Mouse (Mus musculus): ENCODE measurements around the gene Chd4. TPM values are rescaled to one million over a fixed set of nuclear protein-coding genes. Genes with fewer than 3 reads are reported as not detected.
"Not testable (repeated sequence)": the region's sequence is repeated elsewhere in the genome, so short reads cannot be mapped to it uniquely, and the experiment has no call there.

Chd4 gene
- polyA plus RNA-seq, 1 experiment = 317 TPM

GRCm38 (mm10) chr6:125156903-125157614 is 61.3 kb downstream of the Chd4 start:
- H3K4me3 ChIP-seq (ENCODE audit: low read depth, low read length) = no peak overlapping the region
- H3K36me3 ChIP-seq (ENCODE audit: control insufficient read depth, insufficient read depth, low read length, poor library complexity, severe bottlenecking) = no peaks in the 10 kb centered on the region; the same call in 1 of the 2 replicates
- H3K9me3 ChIP-seq (replicated peaks; ENCODE audit: control insufficient read depth, insufficient read depth, low read length, poor library complexity, severe bottlenecking) = no peaks in the 10 kb centered on the region
- no peak overlapping the region for H3K27ac ChIP-seq (ENCODE audit: insufficient read depth, low read length)
- no peaks in the 10 kb centered on the region for H3K27me3 ChIP-seq (ENCODE audit: control insufficient read depth, insufficient read depth, low read length, poor library complexity, severe bottlenecking)
- no peak overlapping the region for H3K9ac ChIP-seq (ENCODE audit: low read depth, poor library complexity, severe bottlenecking)
- peaks cover 4% of the 10 kb centered on the region for H3K4me1 ChIP-seq (ENCODE audit: control insufficient read depth, insufficient read depth, low read length)
- TF ChIP-seq EP300 (IDR thresholded peaks at IDR 0.05; ENCODE audit: insufficient read depth, low read depth, low read length) (no peak), CTCF (IDR thresholded peaks at IDR 0.05; ENCODE audit: low read depth, low read length) (no peak)

DNA sequence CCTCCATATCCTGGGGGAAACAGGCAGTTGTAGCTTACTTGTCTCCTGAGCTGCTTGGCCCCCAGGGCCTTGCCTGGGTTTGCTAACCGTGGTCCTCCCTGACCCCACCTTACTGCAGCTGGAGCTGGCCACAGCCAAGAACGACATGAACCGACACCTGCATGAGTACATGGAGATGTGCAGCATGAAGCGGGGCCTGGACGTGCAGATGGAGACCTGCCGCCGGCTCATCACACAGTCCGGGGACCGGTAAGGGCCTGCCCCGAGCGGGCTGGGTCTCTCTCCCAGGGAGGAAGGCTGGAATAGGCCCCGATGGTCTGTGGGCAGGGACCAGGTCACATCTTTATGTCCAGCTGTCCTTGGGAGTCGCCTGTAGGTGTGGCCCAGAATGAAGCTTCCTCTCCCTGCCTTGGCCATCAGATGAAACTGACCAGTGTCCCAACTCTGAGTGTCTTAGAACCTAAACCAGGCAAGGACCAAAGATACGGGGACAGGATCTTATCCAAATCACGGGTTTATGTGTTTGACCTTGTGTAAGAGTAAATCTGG is 63.2 kb downstream of the Chd4 start:
- Histone ChIP-seq H3K27me3 (ENCODE audit: control insufficient read depth, insufficient read depth, low read length, poor library complexity, severe bottlenecking) (no peaks in the 10 kb centered on the region), H3K4me1 (ENCODE audit: control insufficient read depth, insufficient read depth, low read length) (peaks cover 4% of the 10 kb centered on the region), H3K9me3 (replicated peaks; ENCODE audit: control insufficient read depth, insufficient read depth, low read length, poor library complexity, severe bottlenecking) (no peaks in the 10 kb centered on the region), H3K27ac (ENCODE audit: insufficient read depth, low read length) (peak overlapping the region; percentile 89), H3K9ac (ENCODE audit: low read depth, poor library complexity, severe bottlenecking) (no peak overlapping the region), H3K4me3 (ENCODE audit: low read depth, low read length) (no peak overlapping the region), H3K36me3 (ENCODE audit: control insufficient read depth, insufficient read depth, low read length, poor library complexity, severe bottlenecking) (peaks cover 14% of the 10 kb centered on the region)
- TF ChIP-seq EP300 (IDR thresholded peaks at IDR 0.05; ENCODE audit: insufficient read depth, low read depth, low read length) (0 out of 2 replicates have a peak, but pooled peaks have one; percentile 32), POLR2A (IDR thresholded peaks at IDR 0.05; ENCODE audit: insufficient read depth, low read length) (no peak)

- H3K4me1 ChIP-seq (ENCODE audit: control insufficient read depth, insufficient read depth, low read length) = peaks cover 4% of the 10 kb centered on the region
- peaks cover 24% of the 10 kb centered on the region for H3K36me3 ChIP-seq (ENCODE audit: control insufficient read depth, insufficient read depth, low read length, poor library complexity, severe bottlenecking)
- no peaks in the 10 kb centered on the region for H3K27me3 ChIP-seq (ENCODE audit: control insufficient read depth, insufficient read depth, low read length, poor library complexity, severe bottlenecking)
- H3K9ac ChIP-seq (ENCODE audit: low read depth, poor library complexity, severe bottlenecking) = peak overlapping the region; percentile 5
- TF ChIP-seq CTCF (IDR thresholded peaks at IDR 0.05; ENCODE audit: low read depth, low read length) (no peak), EP300 (IDR thresholded peaks at IDR 0.05; ENCODE audit: insufficient read depth, low read depth, low read length) (no peak), POLR2A (IDR thresholded peaks at IDR 0.05; ENCODE audit: insufficient read depth, low read length) (no peak)
- H3K27ac ChIP-seq (ENCODE audit: insufficient read depth, low read length) = peak overlapping the region; percentile 89
- H3K9me3 ChIP-seq (replicated peaks; ENCODE audit: control insufficient read depth, insufficient read depth, low read length, poor library complexity, severe bottlenecking) = no peaks in the 10 kb centered on the region
- H3K4me3 ChIP-seq (ENCODE audit: low read depth, low read length) = no peak overlapping the region
These were observed 64.2 kb downstream of the Chd4 start for GRCm38 (mm10) chr6:125159773-125160557.

DNA sequence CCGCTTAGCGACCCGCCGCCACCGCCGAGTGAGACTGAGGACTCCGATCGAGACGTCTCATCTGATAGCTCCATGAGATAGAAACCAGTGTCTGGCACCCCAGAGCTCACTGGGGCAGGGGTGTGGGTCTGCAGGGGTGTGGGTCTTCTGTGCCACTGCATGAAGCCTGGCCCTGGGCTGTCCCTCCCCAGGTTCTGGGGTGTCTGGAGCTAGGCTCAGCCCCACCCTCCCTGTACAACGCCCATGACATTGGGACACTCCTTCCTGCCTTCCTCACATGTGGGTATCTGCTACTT is 64.7 kb downstream of the Chd4 start:
- H3K4me1 ChIP-seq (ENCODE audit: control insufficient read depth, insufficient read depth, low read length) = peaks cover 4% of the 10 kb centered on the region
- H3K4me3 ChIP-seq (ENCODE audit: low read depth, low read length) = no peak overlapping the region
- H3K9me3 ChIP-seq (replicated peaks; ENCODE audit: control insufficient read depth, insufficient read depth, low read length, poor library complexity, severe bottlenecking) = no peaks in the 10 kb centered on the region
- peaks cover 25% of the 10 kb centered on the region for H3K36me3 ChIP-seq (ENCODE audit: control insufficient read depth, insufficient read depth, low read length, poor library complexity, severe bottlenecking)
- H3K27me3 ChIP-seq (ENCODE audit: control insufficient read depth, insufficient read depth, low read length, poor library complexity, severe bottlenecking) = no peaks in the 10 kb centered on the region
- peak overlapping the region; percentile 89 for H3K27ac ChIP-seq (ENCODE audit: insufficient read depth, low read length)
- peak overlapping the region; percentile 5 for H3K9ac ChIP-seq (ENCODE audit: low read depth, poor library complexity, severe bottlenecking)
- no peak for TF ChIP-seq EP300 (IDR thresholded peaks at IDR 0.05; ENCODE audit: insufficient read depth, low read depth, low read length)
- no peak for TF ChIP-seq CTCF (IDR thresholded peaks at IDR 0.05; ENCODE audit: low read depth, low read length)
- TF ChIP-seq POLR2A (IDR thresholded peaks at IDR 0.05; ENCODE audit: insufficient read depth, low read length) = no peak

DNA sequence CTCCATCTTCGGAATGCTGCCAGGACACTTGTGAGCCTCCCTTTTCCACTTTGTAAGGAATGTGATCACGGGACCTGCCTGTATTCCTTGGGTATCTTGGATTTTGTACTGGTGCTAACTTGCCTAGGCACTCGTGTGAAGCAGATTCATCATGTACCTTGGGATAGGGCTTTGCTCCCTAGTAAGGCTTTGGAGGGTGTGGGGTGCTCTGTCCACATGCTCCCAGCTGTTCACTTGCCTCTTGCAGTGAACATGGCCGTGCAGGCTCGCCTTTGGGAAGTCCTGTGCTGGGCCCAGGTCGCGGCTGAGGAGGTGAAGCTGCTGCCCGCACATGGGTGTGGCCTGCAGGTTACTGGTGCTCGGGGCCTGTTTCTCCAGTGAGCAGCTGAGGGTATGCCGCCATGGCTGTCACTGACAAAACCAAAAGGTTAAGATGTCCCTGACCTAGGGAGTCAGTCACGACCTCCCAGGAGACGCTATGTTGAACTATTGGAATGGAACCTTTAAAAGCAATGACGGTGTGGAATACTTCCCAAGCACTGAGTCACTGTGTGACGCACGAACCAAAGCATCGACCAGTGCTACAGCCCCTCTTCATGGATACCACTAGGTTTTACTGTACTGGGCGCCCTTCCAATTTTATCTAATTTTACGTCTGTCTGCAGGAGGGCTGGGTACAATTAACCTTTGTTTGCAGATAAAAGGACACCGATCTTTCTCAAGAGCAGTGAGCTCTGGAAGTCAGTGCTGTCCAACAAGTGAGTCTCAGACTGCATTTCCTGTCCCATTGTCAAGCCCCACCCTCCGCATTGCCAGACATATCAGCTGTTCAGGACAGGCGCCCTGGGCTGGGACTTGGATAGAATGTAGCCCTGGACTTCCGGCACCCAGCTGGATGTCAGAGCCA is 65.3 kb downstream of the Chd4 start:
- H3K4me1 ChIP-seq (ENCODE audit: control insufficient read depth, insufficient read depth, low read length) = peaks cover 4% of the 10 kb centered on the region
- peak overlapping the region; percentile 89 for H3K27ac ChIP-seq (ENCODE audit: insufficient read depth, low read length)
- no peaks in the 10 kb centered on the region for H3K27me3 ChIP-seq (ENCODE audit: control insufficient read depth, insufficient read depth, low read length, poor library complexity, severe bottlenecking)
- peak overlapping the region; percentile 5 for H3K9ac ChIP-seq (ENCODE audit: low read depth, poor library complexity, severe bottlenecking)
- TF ChIP-seq CTCF (IDR thresholded peaks at IDR 0.05; ENCODE audit: low read depth, low read length) (no peak), EP300 (IDR thresholded peaks at IDR 0.05; ENCODE audit: insufficient read depth, low read depth, low read length) (peak; percentile 83)
- H3K9me3 ChIP-seq (replicated peaks; ENCODE audit: control insufficient read depth, insufficient read depth, low read length, poor library complexity, severe bottlenecking) = no peaks in the 10 kb centered on the region
- peaks cover 25% of the 10 kb centered on the region for H3K36me3 ChIP-seq (ENCODE audit: control insufficient read depth, insufficient read depth, low read length, poor library complexity, severe bottlenecking)
- H3K4me3 ChIP-seq (ENCODE audit: low read depth, low read length) = no peak overlapping the region

DNA sequence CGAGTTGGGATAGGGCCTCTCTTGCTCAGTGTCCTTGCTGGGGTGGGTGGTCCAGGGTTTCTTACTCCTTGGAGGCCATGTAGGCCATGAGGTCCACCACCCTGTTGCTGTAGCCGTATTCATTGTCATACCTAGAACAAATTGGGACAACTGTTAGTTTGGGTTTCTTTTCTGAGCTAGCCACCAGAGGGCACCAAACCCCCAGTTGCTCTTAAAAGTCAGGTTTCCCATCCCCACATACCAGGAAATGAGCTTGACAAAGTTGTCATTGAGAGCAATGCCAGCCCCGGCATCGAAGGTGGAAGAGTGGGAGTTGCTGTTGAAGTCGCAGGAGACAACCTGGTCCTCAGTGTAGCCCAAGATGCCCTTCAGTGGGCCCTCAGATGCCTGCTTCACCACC is 66.2 kb downstream of the Chd4 start:
- not testable (repeated sequence) for H3K4me1 ChIP-seq (ENCODE audit: control insufficient read depth, insufficient read depth, low read length); H3K9me3 ChIP-seq (replicated peaks; ENCODE audit: control insufficient read depth, insufficient read depth, low read length, poor library complexity, severe bottlenecking); H3K27ac ChIP-seq (ENCODE audit: insufficient read depth, low read length); H3K27me3 ChIP-seq (ENCODE audit: control insufficient read depth, insufficient read depth, low read length, poor library complexity, severe bottlenecking); H3K4me3 ChIP-seq (ENCODE audit: low read depth, low read length); H3K9ac ChIP-seq (ENCODE audit: low read depth, poor library complexity, severe bottlenecking)
- peaks cover 25% of the 10 kb centered on the region for H3K36me3 ChIP-seq (ENCODE audit: control insufficient read depth, insufficient read depth, low read length, poor library complexity, severe bottlenecking)

DNA sequence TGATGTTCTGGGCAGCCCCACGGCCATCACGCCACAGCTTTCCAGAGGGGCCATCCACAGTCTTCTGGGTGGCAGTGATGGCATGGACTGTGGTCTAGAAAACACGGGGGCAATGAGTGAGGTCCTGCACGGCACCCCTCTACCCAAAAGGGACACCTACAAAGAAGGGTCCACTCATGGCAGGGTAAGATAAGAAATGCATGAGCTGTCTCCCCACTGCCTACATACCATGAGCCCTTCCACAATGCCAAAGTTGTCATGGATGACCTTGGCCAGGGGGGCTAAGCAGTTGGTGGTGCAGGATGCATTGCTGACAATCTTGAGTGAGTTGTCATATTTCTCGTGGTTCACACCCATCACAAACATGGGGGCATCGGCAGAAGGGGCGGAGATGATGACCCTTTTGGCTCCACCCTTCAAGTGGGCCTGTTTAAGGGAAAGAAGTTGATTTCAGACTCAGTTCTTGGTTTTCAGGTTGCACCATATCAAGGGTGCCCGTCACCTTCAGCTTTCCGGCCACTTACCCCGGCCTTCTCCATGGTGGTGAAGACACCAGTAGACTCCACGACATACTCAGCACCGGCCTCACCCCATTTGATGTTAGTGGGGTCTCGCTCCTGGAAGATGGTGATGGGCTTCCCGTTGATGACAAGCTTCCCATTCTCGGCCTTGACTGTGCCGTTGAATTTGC is 67.0 kb downstream of the Chd4 start:
- not testable (repeated sequence) for H3K4me1 ChIP-seq (ENCODE audit: control insufficient read depth, insufficient read depth, low read length)

More for the DNA sequence above, 67.0 kb downstream of the Chd4 start:
- H3K4me3 ChIP-seq (ENCODE audit: low read depth, low read length) = peak overlapping the region; percentile 32
- H3K36me3 ChIP-seq (ENCODE audit: control insufficient read depth, insufficient read depth, low read length, poor library complexity, severe bottlenecking) = peaks cover 29% of the 10 kb centered on the region
- not testable (repeated sequence) for H3K27me3 ChIP-seq (ENCODE audit: control insufficient read depth, insufficient read depth, low read length, poor library complexity, severe bottlenecking); H3K9ac ChIP-seq (ENCODE audit: low read depth, poor library complexity, severe bottlenecking); H3K9me3 ChIP-seq (replicated peaks; ENCODE audit: control insufficient read depth, insufficient read depth, low read length, poor library complexity, severe bottlenecking)
- peak overlapping the region; percentile 10 for H3K27ac ChIP-seq (ENCODE audit: insufficient read depth, low read length)

All from ES-Bruce4 (cell line).